34 mouse cellular contexts compared by ENCODE assay signal in the genomic region with DNA sequence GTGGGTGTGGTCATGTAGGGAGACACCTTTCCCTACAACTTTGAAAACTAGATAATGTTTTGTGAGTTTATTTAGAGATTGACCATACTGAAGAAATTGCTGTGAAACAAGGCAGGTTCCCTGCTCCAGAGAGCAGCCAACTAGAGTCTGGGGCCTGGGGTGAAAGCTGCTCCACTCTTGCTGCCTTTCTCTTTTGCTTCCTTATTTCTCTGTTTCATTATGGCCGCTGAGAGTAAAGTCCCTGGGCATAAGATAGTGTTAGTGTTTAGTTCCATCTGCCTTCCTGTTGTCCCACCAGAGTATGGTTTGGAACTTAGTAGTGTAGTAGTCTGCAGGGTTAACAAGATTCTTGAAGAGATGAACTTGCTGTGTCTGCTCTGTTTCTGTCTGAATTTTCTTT.
"Had no signal": no experiment of that assay in that cellular context is flagged by ENCODE, and none has a peak within 500 bp of the region (broad histone marks: within the 10 kb centered on the region; RNA-seq: fewer than 3 reads in every experiment).

No protein-coding gene starts in this region.

- H3K4me2 ChIP-seq: heart, embryonic 11.5 days; heart, embryonic 12.5 days; heart, embryonic 13.5 days; heart, embryonic 15.5 days; hindbrain, embryonic 12.5 days; hindbrain, embryonic 13.5 days; hindbrain, embryonic 14.5 days; hindbrain, embryonic 15.5 days; kidney, embryonic 15.5 days had no signal

- H3K27ac ChIP-seq: heart, embryonic 10.5 days; heart, embryonic 13.5 days; heart, embryonic 15.5 days; hindbrain, embryonic 10.5 days; hindbrain, embryonic 12.5 days; hindbrain, embryonic 13.5 days; hindbrain, embryonic 14.5 days; hindbrain, embryonic 15.5 days; hindbrain, postnatal 0 days; kidney, embryonic 15.5 days; kidney, postnatal 0 days; layer of hippocampus, adult 2 months; left cerebral cortex, adult 2 months had no signal

- H3K27me3 ChIP-seq: heart, embryonic 12.5 days; heart, embryonic 13.5 days; heart, embryonic 15.5 days; hindbrain, embryonic 12.5 days; hindbrain, embryonic 13.5 days; hindbrain, embryonic 15.5 days; kidney, embryonic 15.5 days had no signal

- ATAC-seq: hindbrain, embryonic 16.5 days; hindbrain, postnatal 0 days; inflammation-experienced regulatory T-cells, adult 6 months; intestine, embryonic 16.5 days had no signal

- H3K9ac ChIP-seq: heart, embryonic 12.5 days; heart, embryonic 13.5 days; heart, embryonic 15.5 days; hindbrain, embryonic 12.5 days; hindbrain, embryonic 13.5 days; hindbrain, embryonic 14.5 days; hindbrain, embryonic 15.5 days; kidney, embryonic 15.5 days had no signal

- DNase-seq: heart, postnatal 10 days; heart, postnatal 14 days; heart, postnatal 36 days; heart, postnatal 4 days; kidney, adult 11 months; kidney, adult 18-20 months; kidney, adult 2 months; kidney, adult 8-10 months; kidney, adult 9 months; kidney, postnatal 10 days; kidney, postnatal 14 days; kidney, postnatal 25 days; kidney, postnatal 36 days; kidney, postnatal 4 days; layer of hippocampus, adult 9-11 months; layer of hippocampus, postnatal 36 days had no signal

- H3K9me3 ChIP-seq: heart, embryonic 10.5 days; heart, embryonic 12.5 days; heart, embryonic 13.5 days; heart, embryonic 15.5 days; hindbrain, embryonic 10.5 days; hindbrain, embryonic 12.5 days; hindbrain, embryonic 13.5 days; hindbrain, embryonic 15.5 days; kidney, embryonic 15.5 days had no signal

- H3K4me1 ChIP-seq: heart, embryonic 10.5 days; hindbrain, embryonic 10.5 days; hindbrain, embryonic 12.5 days; hindbrain, embryonic 13.5 days; hindbrain, embryonic 15.5 days; kidney, embryonic 15.5 days had no signal

- H3K4me3 ChIP-seq: heart, embryonic 10.5 days; heart, embryonic 12.5 days; heart, embryonic 13.5 days; heart, embryonic 15.5 days; hindbrain, embryonic 10.5 days; hindbrain, embryonic 12.5 days; hindbrain, embryonic 13.5 days; hindbrain, embryonic 15.5 days; kidney, embryonic 15.5 days; layer of hippocampus, adult 2 months; left cerebral cortex, adult 2 months had no signal
